Mouse (Mus musculus) cerebellum, adult 11 months (tissue): ENCODE data around the gene Clrn1.

Source experiments
- DNase-seq: peaks from one replicate; pipeline ENCODE4 v3.0.0; 2022

Clrn1 gene

GRCm38 (mm10) chr3:58829926-58830325, 55.2 kb downstream of the Clrn1 start:
- DNase-seq: no peak

- no peak for DNase-seq
These were observed 56.6 kb downstream of the Clrn1 start for GRCm38 (mm10) chr3:58828366-58829153.

- no peak for DNase-seq
These were observed 58.9 kb downstream of the Clrn1 start for GRCm38 (mm10) chr3:58826266-58826665.

- DNase-seq: no peak
These were observed 62.9 kb downstream of the Clrn1 start, which contains the start of gene Mindy4b-ps for GRCm38 (mm10) chr3:58822211-58822610. Gene Mindy4b-ps (minus strand): TSS chr3:58822311.

GRCm38 (mm10) chr3:58817337-58817736, 67.8 kb downstream of the Clrn1 start:
- no peak for DNase-seq

- no peak for DNase-seq
These were observed 70.9 kb downstream of the Clrn1 start for GRCm38 (mm10) chr3:58814191-58814590.

GRCm38 (mm10) chr3:58810353-58810752, 74.8 kb downstream of the Clrn1 start:
- peak; percentile 67 for DNase-seq

GRCm38 (mm10) chr3:58809111-58809915, 75.8 kb downstream of the Clrn1 start:
- no peak for DNase-seq

GRCm38 (mm10) chr3:58808636-58809035, 76.5 kb downstream of the Clrn1 start:
- DNase-seq: no peak

- DNase-seq: no peak
These were observed 80.4 kb downstream of the Clrn1 start for GRCm38 (mm10) chr3:58804745-58805144.

GRCm38 (mm10) chr3:58798676-58799075, 86.5 kb downstream of the Clrn1 start:
- DNase-seq: no peak

GRCm38 (mm10) chr3:58798245-58798644, 86.9 kb downstream of the Clrn1 start:
- no peak for DNase-seq
